Mouse (Mus musculus) midbrain, embryonic 16.5 days (tissue): ENCODE results near the gene Ndufv3. TPM values are rescaled to one million over a fixed set of nuclear protein-coding genes. Genes with fewer than 3 reads are reported as not detected.

ENCODE experiments used
- ATAC-seq: fragments of 200-750 bp; cut with Nextera tagmentation; 2 replicates; pipeline ENCODE4 v1.8.0; 2017; ENCODE audit warnings: moderate TSS enrichment
- H3K27ac ChIP-seq: fragments of 300-500 bp; sonication (generic); 2 replicates; pipeline ENCODE4 v1.5.1; 2014; ENCODE audit warnings: mild to moderate bottlenecking, low read length, mixed read lengths
- H3K27me3 ChIP-seq: fragments of 300-500 bp; sonication (generic); 2 replicates; pipeline ENCODE4 v1.6.1; 2014; ENCODE audit warnings: low read depth, low read length, mixed read lengths; ENCODE audit not compliant: control insufficient read depth, insufficient read depth
- H3K36me3 ChIP-seq: fragments of 300-500 bp; sonication (generic); 2 replicates; pipeline ENCODE4 v1.6.1; 2014; ENCODE audit warnings: mild to moderate bottlenecking, low read length, moderate library complexity, mixed read lengths; ENCODE audit not compliant: control insufficient read depth, insufficient read depth
- H3K4me1 ChIP-seq: fragments of 300-500 bp; sonication (generic); 2 replicates; pipeline ENCODE4 v1.6.1; 2014; ENCODE audit warnings: mild to moderate bottlenecking, low read length, mixed read lengths; ENCODE audit not compliant: control insufficient read depth, insufficient read depth
- H3K4me2 ChIP-seq: fragments of 300-500 bp; sonication (generic); 2 replicates; pipeline ENCODE4 v1.6.1; 2014; ENCODE audit warnings: mild to moderate bottlenecking, low read length, mixed read lengths
- H3K4me3 ChIP-seq: fragments of 300-500 bp; sonication (generic); 2 replicates; pipeline ENCODE4 v1.5.1; 2014; ENCODE audit warnings: low read depth, mild to moderate bottlenecking, low read length, moderate library complexity, mixed read lengths
- H3K9ac ChIP-seq: fragments of 300-500 bp; sonication (generic); 2 replicates; pipeline ENCODE4 v1.6.1; 2014; ENCODE audit warnings: low read depth, low read length, mixed read lengths
- H3K9me3 ChIP-seq: fragments of 300-500 bp; sonication (generic); replicated peaks from 2 replicates; pipeline ENCODE4 v1.6.1; 2014; ENCODE audit warnings: mild to moderate bottlenecking, low read length, mixed read lengths; ENCODE audit not compliant: control insufficient read depth, poor library complexity, severe bottlenecking
- WGBS: fragments of 180-500 bp; shearing (Covaris S2); extraction: QIAGEN DNeasy Blood & Tissue Kit; methylation state at CpG from one replicate; pipeline ENCODE4 v1.1.7; 2014; 5-methylcytosine and 5-hydroxymethylcytosine counted together
- polyA plus RNA-seq: library from polyadenylated mRNA; unstranded; fragments of >200 nt; fragmentation: Nextera tagmentation; extraction: Ambion mirVana; gene quantifications from 2 replicates; pipeline ENCODE4 v1.2.1, GENCODE M21; 2015

Ndufv3 gene
- polyA plus RNA-seq, result 400 and 424 TPM in 2 replicates

GRCm38 (mm10) chr17:31519946-31520838 is at the start of gene Ndufv3, which contains the start of gene Wdr4:
Gene Ndufv3 (plus strand): TSS chr17:31520115.
Gene Wdr4 (minus strand): TSS chr17:31519980.
- Histone ChIP-seq H3K9ac (peak within 1 kb of the TSS; percentile 72), H3K36me3 (no peaks in the 10 kb centered on the region), H3K4me3 (peak within 1 kb of the TSS; percentile 59), H3K4me2 (peak within 1 kb of the TSS; percentile 77), H3K27me3 (no peaks in the 10 kb centered on the region), H3K9me3 (no peaks in the 10 kb centered on the region), H3K4me1 (peaks cover 20% of the 10 kb centered on the region), H3K27ac (peak within 1 kb of the TSS; percentile 79)
- WGBS, result under 1% methylated on average over 45 of the region's 45 CpGs
- peak; percentile 96 for ATAC-seq

GRCm38 (mm10) chr17:31470766-31471418 is 49.0 kb upstream of the Ndufv3 start:
- Histone ChIP-seq H3K4me3 (no peak overlapping the region), H3K36me3 (peaks cover 30% of the 10 kb centered on the region), H3K27ac (no peak overlapping the region)

GRCm38 (mm10) chr17:31474388-31474787 is 45.5 kb upstream of the Ndufv3 start:
- 76% methylated on average over 6 of the region's 6 CpGs for WGBS
- no peak overlapping the region for H3K4me3 ChIP-seq
- no peak for ATAC-seq
- H3K4me1 ChIP-seq, result peaks cover 10% of the 10 kb centered on the region; the same call in 1 of the 2 replicates
- H3K27me3 ChIP-seq, result no peaks in the 10 kb centered on the region
- H3K9ac ChIP-seq, result no peak overlapping the region
- H3K36me3 ChIP-seq, result peaks cover 26% of the 10 kb centered on the region
- no peak overlapping the region for H3K4me2 ChIP-seq
- H3K9me3 ChIP-seq, result no peaks in the 10 kb centered on the region
- H3K27ac ChIP-seq, result no peak overlapping the region

More at GRCm38 (mm10) chr17:31470766-31471418, 49.0 kb upstream of the Ndufv3 start:
- Histone ChIP-seq H3K4me2 (no peak overlapping the region), H3K27me3 (no peaks in the 10 kb centered on the region), H3K9ac (no peak overlapping the region), H3K4me1 (peaks cover 10% of the 10 kb centered on the region; the same call in 1 of the 2 replicates), H3K9me3 (no peaks in the 10 kb centered on the region)
- ATAC-seq, result peak; percentile 69
- 49% methylated on average over 5 of the region's 5 CpGs for WGBS

- H3K9ac ChIP-seq, result no peak overlapping the region
- H3K27ac ChIP-seq, result no peak overlapping the region
- H3K4me3 ChIP-seq, result no peak overlapping the region
- no peaks in the 10 kb centered on the region for H3K27me3 ChIP-seq
- H3K4me1 ChIP-seq, result no peaks in the 10 kb centered on the region
- H3K36me3 ChIP-seq, result peaks cover 16% of the 10 kb centered on the region
- H3K4me2 ChIP-seq, result no peak overlapping the region
- H3K9me3 ChIP-seq, result no peaks in the 10 kb centered on the region
- ATAC-seq, result no peak
- WGBS, result 77% methylated on average over 7 of the region's 7 CpGs
Observed at GRCm38 (mm10) chr17:31478606-31479005, 41.3 kb upstream of the Ndufv3 start.

GRCm38 (mm10) chr17:31479108-31479844 is 40.6 kb upstream of the Ndufv3 start:
- H3K4me3 ChIP-seq, result no peak overlapping the region
- no peak overlapping the region for H3K9ac ChIP-seq
- no peaks in the 10 kb centered on the region for H3K9me3 ChIP-seq
- 63% methylated on average over 11 of the region's 11 CpGs for WGBS
- no peak for ATAC-seq
- peaks cover 16% of the 10 kb centered on the region for H3K36me3 ChIP-seq
- H3K4me2 ChIP-seq, result no peak overlapping the region
- H3K4me1 ChIP-seq, result no peaks in the 10 kb centered on the region
- H3K27ac ChIP-seq, result no peak overlapping the region
- no peaks in the 10 kb centered on the region for H3K27me3 ChIP-seq

GRCm38 (mm10) chr17:31486616-31487198 is 33.2 kb upstream of the Ndufv3 start:
- ATAC-seq, result peak; percentile 81

GRCm38 (mm10) chr17:31487433-31488060 is 32.4 kb upstream of the Ndufv3 start:
- 17% methylated on average over 6 of the region's 6 CpGs for WGBS
- Histone ChIP-seq H3K4me3 (no peak overlapping the region), H3K27me3 (no peaks in the 10 kb centered on the region), H3K9me3 (no peaks in the 10 kb centered on the region), H3K9ac (no peak overlapping the region), H3K4me2 (no peak overlapping the region), H3K27ac (peak overlapping the region; percentile 6), H3K36me3 (no peaks in the 10 kb centered on the region), H3K4me1 (0 out of 2 replicates have a peak, but pooled peaks cover 5% of the 10 kb centered on the region)
- ATAC-seq, result no peak

More at GRCm38 (mm10) chr17:31486616-31487198, 33.2 kb upstream of the Ndufv3 start:
- no peak overlapping the region for H3K4me2 ChIP-seq
- 48% methylated on average over 10 of the region's 10 CpGs for WGBS
- no peaks in the 10 kb centered on the region for H3K27me3 ChIP-seq
- H3K4me1 ChIP-seq, result 0 out of 2 replicates have a peak, but pooled peaks cover 5% of the 10 kb centered on the region
- H3K9ac ChIP-seq, result 0 out of 2 replicates have a peak overlapping the region, but pooled peaks have one; percentile 1
- H3K27ac ChIP-seq, result peak overlapping the region; percentile 6
- H3K9me3 ChIP-seq, result no peaks in the 10 kb centered on the region
- H3K36me3 ChIP-seq, result no peaks in the 10 kb centered on the region
- H3K4me3 ChIP-seq, result no peak overlapping the region

- no peak for ATAC-seq
- H3K27ac ChIP-seq, result no peak overlapping the region
- H3K9me3 ChIP-seq, result no peaks in the 10 kb centered on the region
- 0 out of 2 replicates have a peak, but pooled peaks cover 5% of the 10 kb centered on the region for H3K4me1 ChIP-seq
- H3K27me3 ChIP-seq, result no peaks in the 10 kb centered on the region
- H3K9ac ChIP-seq, result no peak overlapping the region
- H3K4me2 ChIP-seq, result no peak overlapping the region
- peaks cover 6% of the 10 kb centered on the region for H3K36me3 ChIP-seq
- no peak overlapping the region for H3K4me3 ChIP-seq
Observed at GRCm38 (mm10) chr17:31491355-31491754, 28.6 kb upstream of the Ndufv3 start.
